Mouse (Mus musculus): ENCODE results near the gene Rtn1. TPM values are rescaled to one million over a fixed set of nuclear protein-coding genes. Genes with fewer than 3 reads are reported as not detected.

Gene Rtn1
- total and polyA plus RNA-seq, 2 experiments: 0.46 to 0.76 TPM

DNA sequence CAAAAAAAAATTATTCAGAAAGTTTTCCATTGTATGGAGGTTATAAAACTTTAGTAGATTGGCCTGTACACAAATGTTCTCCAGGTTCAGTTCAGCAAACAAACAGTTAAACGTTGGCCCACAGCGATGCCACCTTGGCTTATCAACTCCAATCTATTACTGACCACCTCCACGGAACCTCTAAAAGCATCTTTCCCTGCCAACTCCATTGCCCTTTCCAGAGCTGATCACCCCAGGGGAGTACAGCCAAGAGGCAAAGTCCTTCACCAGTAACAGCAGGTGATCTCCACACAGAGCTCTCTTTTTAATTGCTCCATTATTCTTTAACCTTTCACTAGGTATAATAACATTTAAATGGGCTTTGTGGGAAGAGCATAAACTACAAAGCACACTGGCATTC is 120.6 kb downstream of the Rtn1 start:
- no peak for TF ChIP-seq POLR2A (IDR thresholded peaks at IDR 0.05; ENCODE audit: extremely low read depth, insufficient read depth, low read length)
- TF ChIP-seq CTCF (IDR thresholded peaks at IDR 0.05; ENCODE audit: low read depth, low read length): no peak
- WGBS: 21% methylated on average over 3 of the region's 3 CpGs
- H3K79me2 ChIP-seq (ENCODE audit: control insufficient read depth, insufficient read depth, low read length): no peaks in the 10 kb centered on the region

DNA sequence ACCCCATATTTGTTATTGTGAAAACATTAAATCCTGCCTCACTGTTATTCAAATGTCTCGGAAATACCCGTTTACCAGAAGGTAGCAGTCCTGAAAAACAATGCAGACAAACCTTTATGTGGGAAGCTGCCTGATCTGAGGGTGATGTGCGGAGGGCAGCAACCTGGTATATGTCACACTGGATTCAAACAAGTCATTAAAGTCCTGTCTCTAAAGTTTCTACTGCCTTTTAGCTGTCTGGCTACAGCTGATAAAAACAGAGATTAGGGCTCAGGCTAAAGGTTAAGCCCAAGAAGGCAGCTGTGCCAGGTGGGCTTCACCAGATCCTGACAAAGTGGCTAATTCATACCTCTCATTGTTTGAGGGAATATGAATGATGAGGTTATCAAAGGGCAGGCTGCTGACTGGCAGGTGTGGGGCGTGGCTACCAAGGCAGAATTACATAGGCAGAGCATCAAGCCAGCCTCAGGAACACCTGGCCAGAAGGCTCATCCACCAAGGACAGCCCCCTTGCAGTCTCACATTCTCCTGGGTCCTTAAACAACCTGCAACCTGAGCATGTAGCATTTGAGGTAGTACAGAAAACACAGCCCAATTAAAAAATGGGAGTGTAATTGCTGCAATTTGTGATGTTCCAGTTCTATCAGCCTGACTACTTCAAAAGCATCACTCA is 121.4 kb downstream of the Rtn1 start:
- no peaks in the 10 kb centered on the region for H3K27me3 ChIP-seq (ENCODE audit: control insufficient read depth, insufficient read depth, low read length)
- H3K9ac ChIP-seq (ENCODE audit: low read depth, low read length): no peak overlapping the region
- H3K79me2 ChIP-seq (ENCODE audit: control insufficient read depth, insufficient read depth, low read length): no peaks in the 10 kb centered on the region
- H3K36me3 ChIP-seq (ENCODE audit: control insufficient read depth, insufficient read depth, low read length): no peaks in the 10 kb centered on the region
- DNase-seq (ENCODE audit: extremely low read depth, low read depth, low spot score): no peak
- TF ChIP-seq CTCF (IDR thresholded peaks at IDR 0.05; ENCODE audit: low read depth, low read length): no peak
- TF ChIP-seq POLR2A (IDR thresholded peaks at IDR 0.05; ENCODE audit: extremely low read depth, insufficient read depth, low read length): no peak
- no peak overlapping the region for H3K4me3 ChIP-seq (ENCODE audit: insufficient read depth, low read depth, low read length)
- 83% methylated on average over 4 of the region's 4 CpGs for WGBS
- H3K27ac ChIP-seq (replicated peaks; ENCODE audit: insufficient read depth, low read depth, low read length): no peak overlapping the region
- H3K4me1 ChIP-seq (ENCODE audit: control insufficient read depth, insufficient read depth, low read length): peaks cover 15% of the 10 kb centered on the region

More for the DNA sequence above, 120.6 kb downstream of the Rtn1 start:
- Histone ChIP-seq H3K27ac (replicated peaks; ENCODE audit: insufficient read depth, low read depth, low read length) (peak overlapping the region; percentile 92), H3K9ac (ENCODE audit: low read depth, low read length) (no peak overlapping the region), H3K4me3 (ENCODE audit: insufficient read depth, low read depth, low read length) (no peak overlapping the region), H3K27me3 (ENCODE audit: control insufficient read depth, insufficient read depth, low read length) (no peaks in the 10 kb centered on the region), H3K4me1 (ENCODE audit: control insufficient read depth, insufficient read depth, low read length) (peaks cover 15% of the 10 kb centered on the region), H3K36me3 (ENCODE audit: control insufficient read depth, insufficient read depth, low read length) (no peaks in the 10 kb centered on the region)
- peak; percentile 98 for DNase-seq (ENCODE audit: extremely low read depth, low read depth, low spot score)

DNA sequence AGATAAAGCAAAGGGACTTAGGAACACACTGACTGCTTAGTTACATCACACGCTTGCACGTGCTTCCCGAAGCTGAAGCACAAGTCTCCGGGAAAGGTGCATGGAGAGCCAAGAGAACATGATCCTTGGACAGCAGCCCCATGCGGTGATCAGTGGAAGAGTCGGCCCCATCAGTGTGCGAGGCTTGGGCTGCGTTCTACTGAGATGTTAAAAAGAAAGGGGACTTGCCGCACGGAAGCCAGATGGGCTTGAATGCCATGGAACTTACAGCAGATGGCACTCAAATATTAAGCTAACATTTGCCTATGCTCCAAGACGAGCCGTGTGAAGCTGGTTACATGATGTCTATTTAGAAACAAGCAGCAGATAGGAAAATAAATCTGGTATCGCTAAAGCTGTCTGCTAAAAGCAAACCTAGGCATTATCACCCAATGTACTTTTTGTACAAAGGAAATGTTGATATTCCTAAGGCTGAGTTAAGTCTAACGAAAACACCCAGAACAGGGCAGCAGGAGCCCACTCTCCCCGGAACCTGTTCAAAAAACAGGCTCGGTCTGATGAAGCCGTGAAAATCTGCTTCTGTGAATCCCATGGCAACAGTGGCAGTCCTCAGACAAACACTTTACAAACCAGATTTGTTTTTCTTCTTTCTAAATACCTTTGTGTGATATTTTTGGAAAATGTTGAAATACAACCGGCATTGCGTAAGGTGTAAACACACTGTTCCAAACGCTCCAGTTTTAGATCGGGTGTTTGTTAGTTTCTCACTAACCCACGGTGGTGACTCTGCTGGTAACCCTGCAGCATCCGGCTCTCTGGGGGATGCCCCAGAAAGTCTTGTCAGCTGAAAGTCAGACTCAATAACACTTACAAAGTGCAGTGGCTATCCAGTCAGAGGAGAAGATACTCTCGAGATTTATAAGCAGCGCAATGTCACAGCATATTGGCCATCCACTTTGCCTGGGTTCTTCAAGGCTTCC is 123.2 kb downstream of the Rtn1 start:
- Histone ChIP-seq H3K4me3 (ENCODE audit: insufficient read depth, low read depth, low read length) (no peak overlapping the region), H3K36me3 (ENCODE audit: control insufficient read depth, insufficient read depth, low read length) (no peaks in the 10 kb centered on the region), H3K27me3 (ENCODE audit: control insufficient read depth, insufficient read depth, low read length) (no peaks in the 10 kb centered on the region), H3K4me1 (ENCODE audit: control insufficient read depth, insufficient read depth, low read length) (peaks cover 15% of the 10 kb centered on the region), H3K9ac (ENCODE audit: low read depth, low read length) (0 out of 2 replicates have a peak overlapping the region, but pooled peaks have one; percentile 14), H3K27ac (replicated peaks; ENCODE audit: insufficient read depth, low read depth, low read length) (peak overlapping the region; percentile 73), H3K79me2 (ENCODE audit: control insufficient read depth, insufficient read depth, low read length) (no peaks in the 10 kb centered on the region)
- 23% methylated on average over 25 of the region's 25 CpGs for WGBS
- DNase-seq (ENCODE audit: extremely low read depth, low read depth, low spot score): peak; percentile 97
- peak; percentile 46 for TF ChIP-seq CTCF (IDR thresholded peaks at IDR 0.05; ENCODE audit: low read depth, low read length)
- TF ChIP-seq POLR2A (IDR thresholded peaks at IDR 0.05; ENCODE audit: extremely low read depth, insufficient read depth, low read length): no peak

DNA sequence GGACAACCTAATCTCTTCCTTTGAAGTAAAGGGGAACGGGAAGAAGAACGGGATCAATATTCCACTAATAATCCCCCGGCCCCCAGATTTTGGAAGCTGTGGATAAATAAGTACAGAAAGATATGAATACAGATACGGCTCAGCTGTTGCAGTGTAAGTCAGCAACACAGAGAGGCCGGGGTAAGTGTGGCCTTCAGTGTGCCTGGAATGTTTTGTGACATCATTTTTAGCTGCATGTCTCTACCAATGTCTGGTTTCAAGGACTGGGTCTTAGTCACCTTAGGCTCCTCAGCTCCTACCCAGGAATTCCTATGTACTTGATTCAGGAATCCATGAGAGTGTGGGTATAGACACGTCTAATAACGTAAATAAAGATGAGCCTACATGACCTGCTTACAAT is 124.3 kb downstream of the Rtn1 start:
- Histone ChIP-seq H3K79me2 (ENCODE audit: control insufficient read depth, insufficient read depth, low read length) (no peaks in the 10 kb centered on the region), H3K4me3 (ENCODE audit: insufficient read depth, low read depth, low read length) (no peak overlapping the region), H3K27ac (replicated peaks; ENCODE audit: insufficient read depth, low read depth, low read length) (no peak overlapping the region), H3K9ac (ENCODE audit: low read depth, low read length) (no peak overlapping the region), H3K27me3 (ENCODE audit: control insufficient read depth, insufficient read depth, low read length) (no peaks in the 10 kb centered on the region), H3K36me3 (ENCODE audit: control insufficient read depth, insufficient read depth, low read length) (no peaks in the 10 kb centered on the region), H3K4me1 (ENCODE audit: control insufficient read depth, insufficient read depth, low read length) (peaks cover 15% of the 10 kb centered on the region)
- WGBS: 88% methylated on average over 7 of the region's 7 CpGs
- DNase-seq (ENCODE audit: extremely low read depth, low read depth, low spot score): no peak
- TF ChIP-seq CTCF (IDR thresholded peaks at IDR 0.05; ENCODE audit: low read depth, low read length) (no peak), POLR2A (IDR thresholded peaks at IDR 0.05; ENCODE audit: extremely low read depth, insufficient read depth, low read length) (no peak)

DNA sequence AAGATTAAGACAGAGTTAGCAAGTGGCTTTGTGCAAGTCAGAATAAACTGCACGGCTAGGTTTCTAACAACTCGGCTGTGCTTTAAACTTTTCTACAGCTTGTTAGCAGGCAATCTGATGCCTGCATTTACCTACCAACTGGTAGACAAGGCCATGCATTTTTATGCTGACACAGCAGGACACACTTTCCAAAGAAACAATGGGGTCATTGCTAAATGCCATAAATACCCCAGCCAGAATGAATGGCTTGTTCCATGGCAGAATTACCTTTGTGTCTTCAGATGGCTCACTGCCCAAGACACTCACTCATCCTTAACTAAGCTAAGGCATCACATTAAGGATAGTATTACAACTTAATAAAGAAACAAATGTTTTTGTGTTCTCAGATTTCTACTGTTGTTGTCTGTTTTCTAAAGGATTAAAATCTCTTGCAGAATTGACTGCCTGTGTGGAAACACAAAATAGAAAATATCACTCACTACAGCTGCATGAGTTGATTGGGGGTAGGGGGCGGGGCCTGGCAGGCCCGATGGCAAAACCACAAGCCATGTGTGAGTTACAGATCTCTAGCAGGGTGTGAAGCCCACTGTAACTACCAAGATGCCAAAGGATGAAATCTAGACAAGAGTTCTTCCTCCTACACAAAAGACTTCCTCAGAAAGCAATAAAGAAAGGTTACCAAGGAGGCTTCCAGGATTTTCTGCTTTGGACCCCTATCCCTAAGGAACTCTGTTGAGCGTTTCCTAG is 129.6 kb downstream of the Rtn1 start:
- H3K4me1 ChIP-seq (ENCODE audit: control insufficient read depth, insufficient read depth, low read length): no peaks in the 10 kb centered on the region
- TF ChIP-seq POLR2A (IDR thresholded peaks at IDR 0.05; ENCODE audit: extremely low read depth, insufficient read depth, low read length): no peak
- no peak for TF ChIP-seq CTCF (IDR thresholded peaks at IDR 0.05; ENCODE audit: low read depth, low read length)
- no peak overlapping the region for H3K4me3 ChIP-seq (ENCODE audit: insufficient read depth, low read depth, low read length)
- WGBS: 93% methylated on average over 5 of the region's 5 CpGs
- H3K27ac ChIP-seq (replicated peaks; ENCODE audit: insufficient read depth, low read depth, low read length): no peak overlapping the region
- H3K27me3 ChIP-seq (ENCODE audit: control insufficient read depth, insufficient read depth, low read length): no peaks in the 10 kb centered on the region
- H3K79me2 ChIP-seq (ENCODE audit: control insufficient read depth, insufficient read depth, low read length): no peaks in the 10 kb centered on the region
- no peaks in the 10 kb centered on the region for H3K36me3 ChIP-seq (ENCODE audit: control insufficient read depth, insufficient read depth, low read length)
- H3K9ac ChIP-seq (ENCODE audit: low read depth, low read length): no peak overlapping the region
- DNase-seq (ENCODE audit: extremely low read depth, low read depth, low spot score): no peak

All from liver, adult 2 months (tissue).